Mouse (Mus musculus) liver, adult 2 months (tissue): ENCODE data around the gene Hic1. TPM values are rescaled to one million over a fixed set of nuclear protein-coding genes. Genes with fewer than 3 reads are reported as not detected.

Experiments
- DNase-seq: peaks from one replicate; pipeline ENCODE4 v3.0.0-alpha.2; 2011; ENCODE audit warnings: low read depth, low spot score; ENCODE audit errors: extremely low read depth
- H3K27ac ChIP-seq: fragments of 200-500 bp; replicated peaks from 2 replicates; pipeline ENCODE4 v1.5.1; 2012; ENCODE audit warnings: low read depth, mild to moderate bottlenecking, control low read depth, inconsistent platforms, low read length; ENCODE audit not compliant: insufficient read depth
- H3K27me3 ChIP-seq: fragments of 200-500 bp; 2 replicates; pipeline ENCODE4 v1.6.1; 2012; ENCODE audit warnings: mild to moderate bottlenecking, moderate library complexity, low read length, inconsistent platforms; ENCODE audit not compliant: control insufficient read depth, insufficient read depth
- H3K36me3 ChIP-seq: fragments of 200-500 bp; 2 replicates; pipeline ENCODE4 v1.6.1; 2012; ENCODE audit warnings: low read length, inconsistent platforms; ENCODE audit not compliant: control insufficient read depth, insufficient read depth
- H3K4me1 ChIP-seq: fragments of 200-500 bp; 2 replicates; pipeline ENCODE4 v1.6.1; 2011; ENCODE audit warnings: low read length; ENCODE audit not compliant: control insufficient read depth, insufficient read depth
- H3K4me3 ChIP-seq: fragments of 200-500 bp; 2 replicates; pipeline ENCODE4 v1.5.1; 2011; ENCODE audit warnings: low read depth, mild to moderate bottlenecking, control low read depth, low read length, moderate library complexity; ENCODE audit not compliant: insufficient read depth
- H3K79me2 ChIP-seq: fragments of 200-500 bp; 2 replicates; pipeline ENCODE4 v1.6.1; 2012; ENCODE audit warnings: inconsistent platforms, mild to moderate bottlenecking, low read length, moderate library complexity; ENCODE audit not compliant: control insufficient read depth, insufficient read depth
- H3K9ac ChIP-seq: fragments of 200-500 bp; 2 replicates; pipeline ENCODE4 v1.6.1; 2012; ENCODE audit warnings: low read depth, mild to moderate bottlenecking, control low read depth, inconsistent platforms, low read length
- CTCF ChIP-seq: fragments of 200-500 bp; IDR thresholded peaks from 2 replicates; pipeline ENCODE4 v1.5.1; 2011; ENCODE audit warnings: low read depth, low read length, control low read depth
- POLR2A ChIP-seq: fragments of 200-500 bp; IDR thresholded peaks from 2 replicates; pipeline ENCODE4 v1.6.1; 2011; ENCODE audit warnings: low read length, control low read depth; ENCODE audit not compliant: insufficient read depth; ENCODE audit errors: extremely low read depth
- WGBS: fragments of 180-500 bp; shearing (Covaris S2); methylation state at CpG from one replicate; pipeline ENCODE4 v1.1.7; 2018; 5-methylcytosine and 5-hydroxymethylcytosine counted together
- polyA plus RNA-seq: library from polyadenylated mRNA; depleted of rRNA; stranded (reverse); fragments of >200 nt; gene quantifications from 2 replicates; pipeline ENCODE4 v1.2.3, GENCODE M21; 2012
- total RNA-seq: library from RNA; depleted of rRNA; stranded (reverse); fragments of >200 nt; gene quantifications from 2 replicates; pipeline ENCODE4 v1.2.3, GENCODE M21; 2014

Hic1 gene
- total and polyA plus RNA-seq, 2 experiments = 1.1 to 3.8 TPM

DNA sequence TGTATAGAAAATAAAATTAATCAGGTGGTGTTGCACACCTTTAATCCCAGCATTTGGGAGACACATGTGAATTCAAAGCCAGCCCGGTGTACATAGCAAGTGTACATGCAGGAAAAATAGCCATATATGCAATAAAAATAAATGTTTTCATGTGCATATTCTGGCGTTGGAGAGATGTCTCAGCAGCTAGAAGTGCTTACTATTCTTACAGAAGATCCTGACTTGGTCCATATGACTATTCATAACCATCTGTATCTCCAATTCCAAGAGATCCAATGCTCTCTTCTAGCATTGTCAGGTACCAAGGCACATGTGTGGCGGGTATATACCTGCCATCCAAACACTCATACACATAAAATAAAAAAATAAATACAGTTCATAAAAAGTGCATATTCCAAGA, 42.9 kb downstream of the Hic1 start:
- H3K9ac ChIP-seq = no peak overlapping the region
- no peaks in the 10 kb centered on the region for H3K27me3 ChIP-seq
- no peak overlapping the region for H3K4me3 ChIP-seq
- TF ChIP-seq POLR2A (no peak), CTCF (no peak)
- 98% methylated on average over 3 of the region's 3 CpGs for WGBS
- H3K36me3 ChIP-seq = no peaks in the 10 kb centered on the region; the same call in 1 of the 2 replicates
- H3K27ac ChIP-seq = no peak overlapping the region
- H3K4me1 ChIP-seq = no peaks in the 10 kb centered on the region
- DNase-seq = no peak
- H3K79me2 ChIP-seq = no peaks in the 10 kb centered on the region

DNA sequence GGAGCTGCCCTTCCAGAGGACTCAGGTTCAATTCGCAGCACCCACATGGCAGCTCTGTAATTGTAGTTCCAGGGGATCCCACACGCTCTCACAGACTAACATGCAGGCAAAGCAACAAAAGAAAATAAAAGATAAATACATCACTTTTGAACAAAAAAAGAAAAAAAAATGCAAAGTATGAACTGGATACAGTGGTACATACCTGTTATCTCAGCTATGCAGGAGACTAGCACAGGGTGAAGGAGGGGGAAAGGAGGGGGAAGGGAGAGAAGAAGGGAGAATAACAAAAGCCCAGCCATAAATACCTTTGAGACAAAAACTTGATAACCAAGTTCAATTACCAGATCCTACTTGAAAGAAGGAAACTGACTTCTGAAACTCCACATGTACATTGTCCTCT, 44.9 kb downstream of the Hic1 start:
- no peak for TF ChIP-seq CTCF
- no peaks in the 10 kb centered on the region; the same call in 1 of the 2 replicates for H3K36me3 ChIP-seq
- no peak overlapping the region for H3K27ac ChIP-seq
- H3K4me3 ChIP-seq = no peak overlapping the region
- WGBS = 98% methylated on average over 2 of the region's 2 CpGs
- DNase-seq = no peak
- no peaks in the 10 kb centered on the region for H3K4me1 ChIP-seq
- H3K27me3 ChIP-seq = no peaks in the 10 kb centered on the region
- H3K79me2 ChIP-seq = no peaks in the 10 kb centered on the region
- H3K9ac ChIP-seq = no peak overlapping the region

DNA sequence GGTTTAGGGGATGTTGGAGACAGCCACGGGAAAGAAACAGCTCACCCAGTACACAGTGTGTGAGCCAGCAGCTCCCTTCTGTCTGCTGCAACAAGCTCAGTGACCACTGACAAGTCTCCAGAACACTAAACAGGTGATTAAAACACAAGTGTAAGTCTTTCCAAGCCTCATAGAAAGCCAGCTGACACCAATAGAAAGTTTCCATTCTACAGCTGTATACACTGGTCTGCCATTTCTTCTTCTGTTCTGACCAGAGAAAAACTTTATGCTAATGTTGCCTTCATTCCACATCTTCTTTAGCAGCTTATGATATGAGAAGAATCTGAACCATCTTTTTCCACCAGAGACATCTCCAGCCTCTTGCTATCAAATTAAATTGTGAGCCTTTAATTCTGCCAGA, 48.0 kb downstream of the Hic1 start:
- no peak overlapping the region for H3K9ac ChIP-seq
- WGBS = 94% methylated on average over 1 of the region's 1 CpGs

DNA sequence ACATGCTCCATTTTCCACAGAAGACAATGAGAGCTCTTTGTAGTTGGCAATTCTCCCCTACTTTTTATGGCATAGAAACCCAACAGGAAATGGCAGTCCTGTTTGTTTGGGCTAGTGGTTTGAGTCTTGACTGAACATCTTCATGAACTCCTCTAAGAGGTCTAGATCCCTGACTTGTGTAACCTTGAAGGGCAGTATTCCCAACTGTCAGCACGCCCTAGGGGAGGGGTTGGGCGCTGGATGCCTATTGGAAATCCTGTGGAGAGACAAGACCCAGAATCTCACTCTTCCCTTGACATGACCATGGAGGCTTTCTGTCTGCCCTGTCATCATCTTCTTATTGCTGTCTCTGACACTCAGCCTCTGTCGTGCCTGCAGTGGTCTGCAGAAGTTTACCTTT, 49.5 kb downstream of the Hic1 start:
- H3K36me3 ChIP-seq = peaks cover 3% of the 10 kb centered on the region; the same call in 1 of the 2 replicates
- no peaks in the 10 kb centered on the region for H3K27me3 ChIP-seq
- H3K79me2 ChIP-seq = no peaks in the 10 kb centered on the region
- no peak for TF ChIP-seq CTCF
- no peak for TF ChIP-seq POLR2A
- 88% methylated on average over 3 of the region's 3 CpGs for WGBS
- H3K9ac ChIP-seq = no peak overlapping the region
- no peak for DNase-seq
- no peaks in the 10 kb centered on the region; the same call in 1 of the 2 replicates for H3K4me1 ChIP-seq
- H3K27ac ChIP-seq = no peak overlapping the region
- no peak overlapping the region for H3K4me3 ChIP-seq

More for the DNA sequence above, 48.0 kb downstream of the Hic1 start:
- Histone ChIP-seq H3K27ac (no peak overlapping the region), H3K4me3 (no peak overlapping the region), H3K4me1 (no peaks in the 10 kb centered on the region), H3K27me3 (no peaks in the 10 kb centered on the region), H3K36me3 (peaks cover 3% of the 10 kb centered on the region; the same call in 1 of the 2 replicates), H3K79me2 (no peaks in the 10 kb centered on the region)
- DNase-seq = no peak
- TF ChIP-seq CTCF (no peak), POLR2A (no peak)

DNA sequence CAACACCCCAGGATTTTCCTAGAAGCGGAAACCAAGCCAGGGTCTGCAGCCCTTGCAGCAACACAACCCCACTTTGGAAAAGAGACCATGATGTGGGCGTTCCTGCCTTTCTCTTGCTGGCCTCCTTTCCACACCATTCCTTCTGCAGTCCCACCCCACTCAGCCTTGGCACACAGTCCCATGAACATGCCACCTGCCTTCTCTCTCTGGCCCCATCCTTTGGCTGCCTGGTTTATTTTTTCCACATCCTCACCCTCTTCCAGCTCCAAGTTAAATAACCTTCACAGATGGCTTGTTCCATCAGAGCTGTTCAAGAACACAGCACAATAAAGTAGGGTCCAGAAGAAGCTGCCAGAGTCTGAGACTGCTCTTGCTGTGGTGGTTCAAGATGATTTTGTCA, 50.0 kb downstream of the Hic1 start:
- no peak overlapping the region for H3K9ac ChIP-seq
- no peak overlapping the region for H3K4me3 ChIP-seq
- WGBS = 99% methylated on average over 2 of the region's 2 CpGs
- H3K27me3 ChIP-seq = no peaks in the 10 kb centered on the region
- TF ChIP-seq CTCF (no peak), POLR2A (no peak)
- H3K36me3 ChIP-seq = peaks cover 3% of the 10 kb centered on the region
- no peak overlapping the region for H3K27ac ChIP-seq
- no peaks in the 10 kb centered on the region; the same call in 1 of the 2 replicates for H3K4me1 ChIP-seq
- DNase-seq = no peak
- no peaks in the 10 kb centered on the region for H3K79me2 ChIP-seq

DNA sequence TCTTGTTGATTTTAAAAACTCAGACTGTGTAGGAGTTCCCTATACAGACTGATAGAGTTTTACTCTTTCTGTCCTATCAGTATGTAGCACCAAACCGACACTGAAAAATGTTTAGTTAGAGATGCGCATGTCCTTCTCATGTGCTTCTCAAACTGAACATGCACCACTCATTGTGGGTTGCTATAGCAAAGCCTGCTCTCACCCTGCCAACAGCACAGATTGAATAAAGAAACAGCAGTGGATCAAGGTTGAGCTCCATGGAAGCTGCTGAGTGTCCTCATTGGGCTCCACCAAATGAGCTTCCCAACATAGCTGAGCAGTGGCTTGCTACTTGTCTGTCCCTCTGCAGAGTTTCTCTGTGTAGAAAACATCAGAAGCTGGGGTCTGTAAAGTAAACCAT, 51.2 kb downstream of the Hic1 start:
- Histone ChIP-seq H3K27me3 (no peaks in the 10 kb centered on the region), H3K27ac (no peak overlapping the region), H3K4me3 (no peak overlapping the region), H3K4me1 (no peaks in the 10 kb centered on the region; the same call in 1 of the 2 replicates), H3K79me2 (no peaks in the 10 kb centered on the region), H3K36me3 (peaks cover 3% of the 10 kb centered on the region), H3K9ac (no peak overlapping the region)
- 92% methylated on average over 2 of the region's 2 CpGs for WGBS
- no peak for TF ChIP-seq CTCF
- no peak for TF ChIP-seq POLR2A
- DNase-seq = no peak
